ENCODE assay signal across 8 mouse cellular contexts in genomic region chr6:13607621-13608493, GRCm38 (mm10). TPM values are rescaled to one million over a fixed set of nuclear protein-coding genes. Genes with fewer than 3 reads are reported as not detected.
DNase-seq lines count a peak whose midpoint lies in the region; ATAC-seq lines count a peak whose summit lies in the region.

Tmem168 (minus strand) TSS chr6:13608100.

- peak; percentile 98 for DNase-seq in adrenal gland, adult 18-20 months (ENCODE audit: low spot score in 2 of 2)
- DNase-seq in embryo, embryonic 10.5 days (ENCODE audit: low spot score) = peak; percentile 89
- peak; percentile 92 for DNase-seq in gastrocnemius, postnatal 14 days
- DNase-seq in left cerebral cortex, postnatal 10 days (ENCODE audit: extremely low spot score in 1 of 2, low spot score in 2 of 2) = peak; percentile 90 to 95
- DNase-seq in right cerebral cortex, postnatal 10 days (ENCODE audit: low spot score in 2 of 2) = peak; percentile 96
- peak; percentile 94 for DNase-seq in urinary bladder, postnatal 14 days (ENCODE audit: low spot score)

- intact Hi-C loops in gastrocnemius, postnatal 14 days (cut with DNase I; ENCODE audit: low total_unique reads) = no loop called here
- intact Hi-C loops in left cerebral cortex, postnatal 10 days (cut with DNase I) = loop anchor here (2.0 to 10.0 kb wide), 3 partner anchors 69 to 313 kb away; partner anchors contain the start of genes Bmt2 and Gpr85

- ATAC-seq in inflammation-experienced regulatory T-cells, adult 6 months = peak; percentile 91
- ATAC-seq in megakaryocyte progenitor cell, adult 5-6 weeks (replicated peaks; ENCODE audit: poor library complexity) = peak; percentile 89

RNA-seq across cellular contexts. Expression of gene Tmem168, which starts in this region (rescaled TPM):
- total RNA-seq in adrenal gland, adult 18-20 months (2021) = 10 to 100 TPM; 22.1 to 27.5 TPM
- 10 to 100 TPM in 1 of 2 experiments, 1 to 10 TPM in 1; 8.4 to 11.1 TPM for total RNA-seq in gastrocnemius, postnatal 14 days (2021)
- polyA plus RNA-seq in inflammation-experienced regulatory T-cells, adult 6 months (2017; shearing (Covaris generic)) = 10 to 100 TPM; 37.8 to 46.5 (median 39.8) TPM
- total RNA-seq in left cerebral cortex, postnatal 10 days (2021) = 10 to 100 TPM; 15.1 to 21.0 TPM
- 23.3 and 25.8 TPM in 2 replicates for total RNA-seq in megakaryocyte progenitor cell, adult 5-6 weeks (2015)
- 28.7 and 30.1 TPM in 2 replicates for total RNA-seq in megakaryocyte progenitor cell, adult 5-6 weeks (2017)

Comparison
In these comparisons a context has a peak if more than half of its experiments do, and no peak if none do; other contexts are left out.
1. Peak in every context shown above with its lines: DNase-seq and ATAC-seq.